Mouse (Mus musculus) Patski (cell line): ENCODE measurements around the gene Ahr. TPM values are rescaled to one million over a fixed set of nuclear protein-coding genes. Genes with fewer than 3 reads are reported as not detected.
A peak's percentile ranks its signal among the peaks of the same experiment; 100 is the strongest.

Source experiments
- ATAC-seq: fragments of 100-300 bp; one replicate; pipeline ENCODE4 v1.8.0; 2021
- CTCF ChIA-PET: fragments of 350-600 bp; sonication (Branson Sonifier 250); formaldehyde crosslinking; loops from one replicate; lab custom pipeline; 2022; ENCODE audit warnings: inconsistent platforms; lab: Charles Lee
- POLR2A ChIA-PET: fragments of 350-600 bp; sonication (Branson Sonifier 250); formaldehyde crosslinking; loops from one replicate; lab custom pipeline; 2022; ENCODE audit warnings: antibody characterized with exemption, inconsistent platforms; lab: Charles Lee
- DNase-seq: peaks from one replicate; pipeline ENCODE4 v3.0.0-alpha.2; 2011; ENCODE audit warnings: low read depth, low spot score
- H3K27me3 ChIP-seq: fragments of 371-371 bp; one replicate; pipeline ENCODE4 v1.5.1; 2021
- CTCF ChIP-seq: fragments of 100-300 bp; IDR thresholded peaks from one replicate; pipeline ENCODE4 v1.5.1; 2021
- in situ Hi-C: fragments of 300-500 bp; cut with MboI; formaldehyde crosslinking; loops from 3 replicates; pipeline ENCODE4 v1.11.1; 2018; ENCODE audit warnings: low pct_unique_long_range_greater_than_20kb, mixed read lengths
- polyA plus RNA-seq: library from polyadenylated mRNA; unstranded; gene quantifications from one replicate; pipeline ENCODE4 v1.2.3, GENCODE M21; 2021

Gene Ahr
- 9.7 TPM for polyA plus RNA-seq

DNA sequence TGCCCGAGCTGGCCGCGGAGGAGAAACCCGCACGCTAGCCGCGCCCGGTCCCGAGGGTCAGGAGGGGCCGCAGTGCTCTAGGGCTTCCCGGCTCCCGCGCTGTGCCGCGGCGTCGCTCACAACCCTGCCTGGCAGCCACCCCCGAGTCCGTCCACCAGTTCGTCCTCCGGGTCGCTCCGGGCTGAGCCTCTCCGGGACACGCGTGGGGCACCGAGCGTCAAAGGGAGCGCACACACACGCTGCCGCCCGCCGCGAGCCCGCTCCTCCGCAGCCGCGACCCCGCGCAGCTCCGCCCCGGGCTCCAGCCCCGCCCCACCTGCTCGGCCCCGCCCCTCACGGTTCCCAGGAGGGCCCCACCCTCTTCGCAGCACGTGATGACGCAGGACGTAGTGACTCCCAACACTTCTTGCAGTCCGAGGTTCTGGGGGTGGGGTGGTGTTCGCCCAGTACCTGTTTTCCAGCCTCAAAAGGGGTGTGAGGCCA is at the start of gene Ahr:
Gene Ahr (minus strand): TSS at position 285 of the 483 bp plus-strand sequence.
- ChIA-PET CTCF (interaction anchor here (0.7 to 4.1 kb wide), 4 partner anchors 9 to 296 kb away, joined by 3 to 24 read pairs (median 3); no protein-coding TSS in a partner anchor), POLR2A (no interaction called here)
- ATAC-seq, result peak; percentile 84
- in situ Hi-C loops, result loop anchor here (5.0 to 10.0 kb wide), 3 partner anchors 138 to 350 kb away; no protein-coding TSS in a partner anchor
- TF ChIP-seq CTCF, result no peak
- no peaks in the 10 kb centered on the region for H3K27me3 ChIP-seq
- no peak for DNase-seq

DNA sequence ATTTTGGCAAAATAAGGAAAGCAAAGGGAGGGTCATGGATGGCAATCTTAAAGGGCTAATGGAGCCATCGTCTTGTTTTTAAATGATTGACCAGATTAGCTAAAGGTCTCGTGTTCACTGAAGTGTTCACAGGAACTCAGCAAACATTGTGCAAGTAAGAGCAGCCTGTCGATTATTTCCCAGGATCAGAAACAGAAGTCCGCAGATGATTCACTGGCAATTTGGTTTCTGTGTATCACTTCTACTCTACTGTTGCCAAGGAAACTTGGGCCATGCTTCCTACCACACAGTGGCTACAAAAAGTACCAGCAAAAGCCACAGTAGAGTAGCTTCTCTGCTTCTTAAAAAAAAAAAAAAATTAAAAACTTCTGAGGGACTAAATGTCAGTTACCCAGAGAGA is 44.0 kb upstream of the Ahr start:
- DNase-seq, result peak; percentile 37
- CTCF ChIA-PET, result no interaction called here
- ATAC-seq, result peak; percentile 60

DNA sequence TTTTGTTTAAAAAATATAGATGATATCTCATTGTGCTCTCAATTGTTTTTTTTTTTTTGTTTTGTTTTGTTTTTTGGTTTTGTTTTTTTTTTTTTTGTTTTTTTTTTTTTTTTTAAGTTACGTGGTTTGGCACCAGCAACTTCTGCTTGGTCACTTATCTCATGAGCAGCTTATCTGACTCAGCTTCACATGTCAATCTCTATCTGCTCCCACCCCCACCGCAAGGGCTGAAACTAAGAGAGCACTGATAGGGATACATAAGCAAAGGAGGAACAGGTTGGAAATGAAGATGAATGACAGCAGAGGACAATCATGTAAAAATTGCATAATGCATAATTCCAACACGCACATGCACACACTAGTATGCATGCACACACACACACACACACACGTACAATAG is 41.3 kb upstream of the Ahr start:
- no peak for ATAC-seq
- no peak for TF ChIP-seq CTCF
- ChIA-PET POLR2A (no interaction called here), CTCF (no interaction called here)
- no peak for DNase-seq
- no peaks in the 10 kb centered on the region for H3K27me3 ChIP-seq
- in situ Hi-C loops, result no loop called here

More for the DNA sequence above, 44.0 kb upstream of the Ahr start:
- no peaks in the 10 kb centered on the region for H3K27me3 ChIP-seq
- TF ChIP-seq CTCF, result no peak
- in situ Hi-C loops, result no loop called here
- POLR2A ChIA-PET, result no interaction called here

DNA sequence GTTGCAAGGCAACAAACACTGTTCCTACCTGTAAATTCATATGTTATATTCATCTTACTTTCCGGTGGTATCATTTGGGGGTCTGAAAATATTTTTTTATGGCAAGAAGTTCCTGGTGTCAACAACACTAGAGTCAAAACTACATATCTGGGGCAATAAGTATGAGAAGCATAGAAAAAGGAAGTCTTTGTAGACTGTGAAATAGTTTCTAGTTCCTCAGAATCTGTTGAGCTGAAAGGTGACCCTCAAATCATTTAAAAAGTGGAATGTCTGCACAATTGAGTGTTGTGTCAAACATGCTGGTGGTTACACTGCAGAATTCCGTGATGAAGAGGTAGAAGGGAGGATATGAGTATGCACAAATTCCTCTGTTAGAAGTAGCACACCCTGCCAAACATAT is 38.9 kb upstream of the Ahr start:
- ATAC-seq (no peak), DNase-seq (no peak)
- ChIA-PET POLR2A (no interaction called here), CTCF (no interaction called here)
- H3K27me3 ChIP-seq, result no peaks in the 10 kb centered on the region
- no peak for TF ChIP-seq CTCF
- in situ Hi-C loops, result no loop called here

DNA sequence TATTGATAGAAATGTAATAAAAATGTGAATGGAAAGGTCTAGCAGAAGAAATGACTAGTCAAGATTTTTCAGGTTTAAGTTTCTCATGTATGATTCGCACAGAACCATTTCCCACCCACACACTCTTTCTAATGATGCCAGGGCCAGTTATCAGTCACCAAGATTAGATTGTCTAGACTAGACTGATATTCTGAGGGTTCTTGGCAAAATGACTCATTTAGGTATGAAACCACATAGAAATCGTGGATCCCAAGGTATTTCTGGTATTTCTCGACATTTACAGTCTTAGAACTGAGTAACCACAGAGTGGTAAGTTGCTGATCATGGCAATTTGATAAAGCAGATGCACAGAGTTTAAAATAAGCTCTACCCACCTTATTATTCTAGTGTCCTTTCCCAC is 28.0 kb upstream of the Ahr start:
- ATAC-seq (peak; percentile 57), DNase-seq (peak; percentile 35)
- in situ Hi-C loops, result no loop called here
- ChIA-PET POLR2A (no interaction called here), CTCF (no interaction called here)
- no peaks in the 10 kb centered on the region for H3K27me3 ChIP-seq
- TF ChIP-seq CTCF, result no peak

DNA sequence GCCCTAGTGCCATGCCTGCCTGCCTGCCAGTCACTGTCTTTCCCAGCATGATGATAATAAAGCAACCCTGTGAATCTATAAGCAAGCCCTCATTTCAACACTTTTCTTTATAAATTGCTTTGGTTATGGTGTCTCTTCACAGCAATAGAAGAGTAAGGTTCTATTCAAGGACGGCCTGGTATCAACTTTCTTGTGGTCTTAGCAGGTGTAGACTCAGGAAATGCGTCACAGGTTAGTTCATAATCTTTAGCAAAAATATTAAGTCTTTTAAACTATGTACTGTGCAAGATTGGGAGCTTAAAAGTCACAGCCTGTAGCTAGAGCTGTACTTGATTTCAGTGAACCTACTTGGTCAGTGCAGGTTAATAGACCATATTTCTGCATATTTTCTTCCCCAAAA is 24.0 kb upstream of the Ahr start:
- TF ChIP-seq CTCF, result no peak
- no peaks in the 10 kb centered on the region for H3K27me3 ChIP-seq
- ChIA-PET CTCF (interaction anchor here (0.9 kb wide), 1 partner anchor 9 kb away, joined by 3 read pairs; no protein-coding TSS in a partner anchor), POLR2A (no interaction called here)
- DNase-seq, result no peak
- in situ Hi-C loops, result no loop called here
- ATAC-seq, result no peak

DNA sequence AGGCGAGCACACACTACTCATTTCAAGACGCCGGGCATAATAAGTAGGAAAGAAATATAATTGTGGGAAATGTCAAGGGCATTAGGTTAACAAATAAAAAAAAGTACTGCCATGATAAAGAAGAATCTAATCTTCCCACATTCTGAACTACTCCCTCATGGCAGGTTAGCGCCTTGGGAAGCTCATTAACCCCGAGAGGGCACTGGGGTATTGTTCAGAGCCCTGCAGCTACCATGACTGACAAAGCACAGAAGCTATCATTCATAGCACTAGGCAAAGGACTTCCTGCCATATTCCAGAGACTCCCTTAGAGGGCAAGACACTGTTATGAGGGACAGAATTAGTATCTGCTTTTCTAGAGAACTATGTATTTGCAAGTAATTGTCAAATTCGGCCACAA is 21.1 kb upstream of the Ahr start:
- H3K27me3 ChIP-seq, result no peaks in the 10 kb centered on the region
- TF ChIP-seq CTCF, result no peak
- DNase-seq (no peak), ATAC-seq (no peak)
- POLR2A ChIA-PET, result no interaction called here
- CTCF ChIA-PET, result no interaction called here
- in situ Hi-C loops, result no loop called here

DNA sequence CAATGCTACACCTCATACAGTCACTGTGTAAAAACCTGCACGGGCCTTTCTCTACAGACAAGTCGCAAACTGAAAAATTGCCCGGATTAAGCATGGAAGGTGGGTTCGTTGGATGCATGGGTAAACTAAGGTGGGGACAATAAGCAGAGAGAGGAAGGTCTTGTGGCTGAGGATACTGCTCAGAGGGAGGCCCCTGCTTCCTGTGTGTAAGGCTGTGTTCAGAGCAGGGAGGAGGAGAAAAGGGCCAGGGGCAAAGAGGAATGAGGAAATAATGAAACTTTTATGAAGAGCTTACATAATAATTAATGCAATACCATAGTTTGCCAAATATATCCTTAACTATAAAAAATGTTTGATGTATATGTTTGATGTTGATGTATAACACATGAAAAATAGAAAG is 19.5 kb upstream of the Ahr start:
- no peak for ATAC-seq
- in situ Hi-C loops, result no loop called here
- CTCF ChIA-PET, result interaction anchor here (2.4 kb wide), 1 partner anchor 11 kb away, joined by 10 read pairs; no protein-coding TSS in a partner anchor

DNA sequence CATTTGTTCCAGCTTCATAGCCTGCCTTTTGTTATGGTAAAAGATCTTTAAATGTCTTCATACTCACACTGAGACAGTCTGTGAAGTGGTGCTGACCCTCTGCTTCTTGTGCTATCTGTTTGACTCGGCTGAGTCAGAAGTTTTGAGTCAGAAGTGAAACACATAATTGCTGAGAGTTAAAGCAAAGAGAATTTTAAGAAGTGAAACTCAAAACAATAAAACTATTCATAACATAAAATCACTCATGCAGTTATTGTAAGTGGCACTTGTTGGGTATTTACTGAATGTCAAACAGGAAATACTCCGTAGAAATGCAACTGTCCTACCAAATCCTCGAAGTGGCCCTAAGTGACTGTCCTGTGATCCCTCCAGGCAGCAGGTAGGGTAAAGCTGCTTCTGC is 18.3 kb upstream of the Ahr start:
- no peak for TF ChIP-seq CTCF
- ChIA-PET CTCF (interaction anchor here (2.4 kb wide), 1 partner anchor 10 kb away, joined by 10 read pairs; no protein-coding TSS in a partner anchor), POLR2A (interaction anchor here (1.2 kb wide), 1 partner anchor 15 kb away, joined by 3 read pairs; no protein-coding TSS in a partner anchor)
- ATAC-seq, result no peak
- no peak for DNase-seq
- in situ Hi-C loops, result no loop called here
- H3K27me3 ChIP-seq, result no peaks in the 10 kb centered on the region

More for the DNA sequence above, 19.5 kb upstream of the Ahr start:
- no peak for DNase-seq
- TF ChIP-seq CTCF, result no peak
- H3K27me3 ChIP-seq, result no peaks in the 10 kb centered on the region
- POLR2A ChIA-PET, result no interaction called here

DNA sequence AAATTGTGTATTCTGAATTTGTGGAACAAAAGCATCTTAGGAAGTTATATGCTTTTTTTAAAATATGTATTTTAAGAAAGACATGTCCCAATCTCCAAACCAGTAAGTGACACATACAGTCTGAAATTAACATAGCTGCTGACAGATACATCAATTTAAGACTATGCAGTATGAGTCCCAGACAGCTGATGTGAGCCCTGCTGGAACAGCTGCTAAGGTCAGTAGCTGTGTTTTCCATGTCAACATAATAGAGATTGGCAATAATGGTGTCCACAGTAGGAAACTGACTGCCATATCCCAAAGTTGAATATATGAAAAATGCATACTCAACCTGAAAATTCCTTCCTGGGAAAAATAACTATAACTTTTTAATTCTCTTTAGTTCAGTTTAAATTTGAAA is 15.5 kb upstream of the Ahr start:
- CTCF ChIA-PET, result interaction anchor here (1.8 kb wide), 1 partner anchor 125 kb away, joined by 4 read pairs; no protein-coding TSS in a partner anchor
- no peak for ATAC-seq
- no peak for TF ChIP-seq CTCF
- in situ Hi-C loops, result no loop called here
- H3K27me3 ChIP-seq, result no peaks in the 10 kb centered on the region
- POLR2A ChIA-PET, result no interaction called here
- DNase-seq, result no peak

DNA sequence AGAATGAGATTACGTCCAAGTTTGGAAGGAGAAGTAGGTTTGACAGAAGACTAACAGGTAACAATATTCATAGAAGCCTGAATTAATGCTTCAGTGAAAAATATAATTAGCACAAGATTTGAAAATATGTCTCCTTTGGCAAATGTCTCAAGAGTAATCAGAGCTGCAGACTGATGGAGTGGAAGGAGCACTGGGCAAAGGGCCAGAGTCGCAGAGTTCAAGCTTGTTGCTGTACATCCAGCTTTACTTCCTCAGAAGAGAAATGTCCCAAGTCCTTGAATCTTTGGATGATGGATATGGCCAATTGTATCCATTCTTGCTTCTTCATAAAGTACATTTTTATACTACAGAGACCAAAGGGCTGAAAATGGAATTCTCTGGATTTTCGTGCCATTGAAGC is 8.0 kb upstream of the Ahr start:
- H3K27me3 ChIP-seq, result no peaks in the 10 kb centered on the region
- ATAC-seq, result no peak
- DNase-seq, result no peak
- no peak for TF ChIP-seq CTCF
- POLR2A ChIA-PET, result no interaction called here
- in situ Hi-C loops, result no loop called here
- CTCF ChIA-PET, result interaction anchor here (1.6 to 2.0 kb wide), 2 partner anchors 11 kb away, joined by 4 to 10 read pairs; no protein-coding TSS in a partner anchor

DNA sequence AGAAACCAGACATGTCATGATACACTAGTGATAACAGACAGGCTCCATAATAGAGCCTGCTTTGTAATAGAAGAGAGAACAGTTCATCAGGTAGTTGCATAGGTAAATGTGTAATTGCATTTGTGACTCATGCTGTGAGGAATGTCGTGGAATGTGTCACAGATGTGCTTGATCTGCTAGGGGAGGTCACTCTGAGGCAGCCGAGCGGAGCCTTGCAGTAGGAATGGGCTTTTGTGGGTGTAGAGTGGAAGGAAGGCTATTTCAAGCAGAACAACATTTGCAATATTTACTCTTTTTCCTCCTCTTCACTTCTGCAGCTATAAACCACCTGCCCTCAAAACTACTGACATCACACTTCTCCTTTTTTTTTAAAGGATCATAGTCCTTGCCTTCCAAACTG is 4.0 kb upstream of the Ahr start:
- H3K27me3 ChIP-seq, result no peaks in the 10 kb centered on the region
- no peak for TF ChIP-seq CTCF
- in situ Hi-C loops, result loop anchor here (10.0 kb wide), 2 partner anchors 296 to 346 kb away; no protein-coding TSS in a partner anchor
- ATAC-seq, result no peak
- ChIA-PET CTCF (no interaction called here), POLR2A (interaction anchor here (1.0 kb wide), 1 partner anchor 14 kb away, joined by 3 read pairs; no protein-coding TSS in a partner anchor)
- no peak for DNase-seq
